Mouse (Mus musculus): ENCODE measurements at regions not wholly inside any gene's neighbourhood (a gene's known extent, or its start where the extent isn't known, plus 50 kb on each side); places are given as distances from the start of the nearest gene placed in this dataset.

- ATAC-seq (ENCODE audit: low TSS enrichment): no peak
Observed at GRCm38 (mm10) chr2:40342579-40342978, 1116.3 kb upstream of the Ppp6c start.

DNA sequence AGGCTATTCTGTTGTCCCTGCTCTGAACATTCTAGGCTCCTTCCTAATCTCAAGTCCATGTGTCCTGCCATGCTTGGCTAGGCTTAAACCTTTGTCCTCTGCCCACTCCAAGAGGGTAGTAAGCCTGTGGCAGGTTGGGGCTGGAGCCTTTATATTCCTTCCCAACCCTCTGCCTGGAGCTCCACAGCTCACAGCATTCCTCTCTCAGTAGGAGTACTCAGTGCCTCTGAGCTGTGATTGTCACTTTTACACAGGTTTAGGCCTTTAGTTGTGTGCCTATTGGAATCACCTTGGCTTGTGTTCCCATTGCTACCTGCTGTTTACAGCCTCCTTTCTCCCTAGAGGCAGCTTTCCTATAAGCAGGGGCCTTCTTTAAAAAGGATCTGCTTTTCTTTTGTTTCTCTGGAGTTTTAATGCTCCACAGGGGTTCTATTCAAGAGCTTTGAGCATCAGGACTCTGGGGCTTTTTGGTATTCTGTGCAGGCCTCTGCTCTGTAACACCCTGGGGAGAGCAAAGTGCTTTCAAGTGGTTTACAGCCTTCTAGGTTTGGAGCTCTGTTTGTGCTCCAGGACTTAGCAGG is 1106.1 kb upstream of the Ppp6c start:
- ATAC-seq (ENCODE audit: low TSS enrichment): peak; percentile 67

GRCm38 (mm10) chr2:40321506-40321905 is 1095.3 kb upstream of the Ppp6c start:
- ATAC-seq (ENCODE audit: low TSS enrichment): no peak

DNA sequence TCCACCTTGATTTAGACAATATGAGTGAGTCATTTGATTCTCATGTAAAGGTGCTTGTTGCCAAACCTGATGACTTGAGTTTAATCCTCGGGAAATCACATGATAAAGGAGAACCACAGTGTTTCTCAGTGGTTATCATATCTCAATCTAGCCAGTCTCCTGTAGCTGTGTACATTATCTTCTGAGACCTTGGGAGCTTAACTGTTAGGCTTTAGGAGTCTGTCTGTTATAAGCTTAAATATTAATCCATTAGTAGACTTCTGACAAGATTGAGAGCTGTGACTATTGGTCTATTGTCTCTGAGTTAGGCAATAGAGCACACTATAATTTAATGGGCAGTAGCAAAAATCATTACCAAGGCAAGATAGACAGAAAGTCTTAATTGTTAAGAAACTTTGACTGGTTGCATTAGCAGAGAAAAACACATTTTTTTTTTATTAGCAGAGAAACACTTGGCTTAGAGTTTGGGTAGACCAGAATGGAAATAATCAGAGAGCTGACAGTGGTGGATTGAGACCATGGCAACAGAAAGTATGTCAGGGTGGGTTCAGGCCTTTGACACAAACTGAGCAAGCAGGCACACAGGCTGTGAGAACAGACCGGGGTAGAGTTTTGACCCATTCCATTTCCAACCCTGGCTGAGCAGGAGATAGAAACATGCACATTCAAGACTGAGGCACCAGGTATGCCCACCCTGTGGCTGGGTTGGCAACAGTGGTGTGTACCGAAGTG is 1094.6 kb upstream of the Ppp6c start:
- no peak for ATAC-seq (ENCODE audit: low TSS enrichment)

All from frontal cortex, adult (tissue).